Mouse (Mus musculus): ENCODE data around the gene Dhps. TPM values are rescaled to one million over a fixed set of nuclear protein-coding genes. Genes with fewer than 3 reads are reported as not detected.

Gene Dhps
- total and polyA plus RNA-seq, 2 experiments from 2014 or later = 25.9 to 45.0 TPM

- peak overlapping the region; percentile 97 for H3K4me2 ChIP-seq (ENCODE audit: low read depth, low read length)
- WGBS = 8% methylated on average over 12 of the region's 12 CpGs
- H3K36me3 ChIP-seq (replicated peaks; ENCODE audit: control insufficient read depth, insufficient read depth, low read length) = peaks cover 25% of the 10 kb centered on the region
- H3K9ac ChIP-seq (replicated peaks; ENCODE audit: low read depth, low read length) = peak overlapping the region; percentile 94
- ATAC-seq (ENCODE audit: insufficient read depth, low read depth) (no peak), DNase-seq (ENCODE audit: low spot score) (no peak)
- TF ChIP-seq CTCF (IDR thresholded peaks at IDR 0.05; ENCODE audit: low read depth) (no peak), EP300 (IDR thresholded peaks at IDR 0.05; ENCODE audit: low read depth) (no peak)
- H3K27me3 ChIP-seq (ENCODE audit: control insufficient read depth, insufficient read depth, low read length) = no peaks in the 10 kb centered on the region
- H3K4me3 ChIP-seq (ENCODE audit: low read depth, low read length) = peak overlapping the region; percentile 76
- H3K27ac ChIP-seq (ENCODE audit: low read depth) = peak overlapping the region; percentile 96
- H3K4me1 ChIP-seq (ENCODE audit: control insufficient read depth, insufficient read depth) = peaks cover 14% of the 10 kb centered on the region
- H3K9me3 ChIP-seq (replicated peaks; ENCODE audit: control insufficient read depth, low read length) = no peaks in the 10 kb centered on the region
Observed at GRCm38 (mm10) chr8:85035165-85035727, 36.3 kb upstream of the Dhps start.

GRCm38 (mm10) chr8:85035728-85036310 is 35.7 kb upstream of the Dhps start:
- Histone ChIP-seq H3K4me1 (ENCODE audit: control insufficient read depth, insufficient read depth) (peaks cover 14% of the 10 kb centered on the region), H3K9ac (replicated peaks; ENCODE audit: low read depth, low read length) (peak overlapping the region; percentile 94), H3K36me3 (replicated peaks; ENCODE audit: control insufficient read depth, insufficient read depth, low read length) (peaks cover 26% of the 10 kb centered on the region), H3K4me2 (ENCODE audit: low read depth, low read length) (peak overlapping the region; percentile 97), H3K4me3 (ENCODE audit: low read depth, low read length) (peak overlapping the region; percentile 76), H3K9me3 (replicated peaks; ENCODE audit: control insufficient read depth, low read length) (no peaks in the 10 kb centered on the region), H3K27me3 (ENCODE audit: control insufficient read depth, insufficient read depth, low read length) (no peaks in the 10 kb centered on the region), H3K27ac (ENCODE audit: low read depth) (peak overlapping the region; percentile 96)
- peak; percentile 40 for DNase-seq (ENCODE audit: low spot score)
- 2% methylated on average over 15 of the region's 15 CpGs for WGBS
- TF ChIP-seq CTCF (IDR thresholded peaks at IDR 0.05; ENCODE audit: low read depth) = no peak
- TF ChIP-seq EP300 (IDR thresholded peaks at IDR 0.05; ENCODE audit: low read depth) = no peak
- ATAC-seq (ENCODE audit: insufficient read depth, low read depth) = peak; percentile 9; the same call in 1 of the 2 replicates

- Histone ChIP-seq H3K4me2 (ENCODE audit: low read depth, low read length) (peak overlapping the region; percentile 97), H3K9me3 (replicated peaks; ENCODE audit: control insufficient read depth, low read length) (no peaks in the 10 kb centered on the region), H3K27ac (ENCODE audit: low read depth) (peak overlapping the region; percentile 96), H3K9ac (replicated peaks; ENCODE audit: low read depth, low read length) (peak overlapping the region; percentile 94), H3K4me1 (ENCODE audit: control insufficient read depth, insufficient read depth) (peaks cover 14% of the 10 kb centered on the region), H3K4me3 (ENCODE audit: low read depth, low read length) (peak overlapping the region; percentile 76), H3K36me3 (replicated peaks; ENCODE audit: control insufficient read depth, insufficient read depth, low read length) (peaks cover 27% of the 10 kb centered on the region), H3K27me3 (ENCODE audit: control insufficient read depth, insufficient read depth, low read length) (no peaks in the 10 kb centered on the region)
- ATAC-seq (ENCODE audit: insufficient read depth, low read depth) (peak; percentile 15; the same call in 1 of the 2 replicates), DNase-seq (ENCODE audit: low spot score) (no peak)
- WGBS = under 1% methylated on average over 9 of the region's 9 CpGs
- TF ChIP-seq EP300 (IDR thresholded peaks at IDR 0.05; ENCODE audit: low read depth) (no peak), CTCF (IDR thresholded peaks at IDR 0.05; ENCODE audit: low read depth) (no peak)
Observed at GRCm38 (mm10) chr8:85036381-85036717, 35.2 kb upstream of the Dhps start.

DNA sequence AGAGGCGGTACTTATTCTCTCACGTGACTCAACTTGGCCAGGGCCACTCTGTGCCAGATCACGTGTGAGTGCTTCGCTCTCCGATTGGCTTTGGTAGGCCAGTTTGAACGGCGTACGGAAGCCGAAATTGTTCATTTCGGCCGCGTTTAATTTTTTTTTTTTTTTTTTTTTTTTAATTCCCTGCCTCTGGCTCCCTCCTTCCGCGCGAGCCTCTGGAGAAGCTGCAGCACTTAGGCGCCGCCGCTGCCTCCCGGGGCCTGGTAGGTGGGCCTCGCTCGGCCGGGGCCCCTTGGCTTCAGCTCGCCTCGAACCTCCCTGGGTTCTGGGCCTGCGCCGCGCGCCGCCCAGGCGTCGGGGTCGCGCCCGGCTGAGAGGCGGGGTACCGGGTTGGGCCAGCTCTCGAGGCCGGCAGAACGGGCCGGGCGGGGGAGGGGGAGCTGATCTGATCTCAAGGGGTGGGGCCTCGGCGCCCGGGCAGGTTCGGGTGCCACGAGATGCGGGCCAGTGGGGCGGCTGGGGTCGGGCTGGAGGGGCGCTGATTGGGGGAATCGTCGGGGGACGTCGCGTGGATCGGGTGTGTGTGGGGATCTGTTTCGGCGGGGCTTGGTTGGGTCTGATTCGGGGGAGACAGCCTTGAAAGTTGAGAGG is 34.7 kb upstream of the Dhps start, which contains the start of gene Tnpo2:
Gene Tnpo2, plus strand, starts transcription at position 198 of the 648 bp plus-strand sequence.
- Histone ChIP-seq H3K27me3 (ENCODE audit: control insufficient read depth, insufficient read depth, low read length) (no peaks in the 10 kb centered on the region), H3K4me2 (ENCODE audit: low read depth, low read length) (peak within 1 kb of the TSS; percentile 97), H3K27ac (ENCODE audit: low read depth) (peak within 1 kb of the TSS; percentile 96), H3K9ac (replicated peaks; ENCODE audit: low read depth, low read length) (peak within 1 kb of the TSS; percentile 94), H3K9me3 (replicated peaks; ENCODE audit: control insufficient read depth, low read length) (no peaks in the 10 kb centered on the region), H3K36me3 (replicated peaks; ENCODE audit: control insufficient read depth, insufficient read depth, low read length) (peaks cover 27% of the 10 kb centered on the region), H3K4me1 (ENCODE audit: control insufficient read depth, insufficient read depth) (peaks cover 14% of the 10 kb centered on the region), H3K4me3 (ENCODE audit: low read depth, low read length) (peak within 1 kb of the TSS; percentile 76)
- under 1% methylated on average over 59 of the region's 59 CpGs for WGBS
- peak; percentile 95 for ATAC-seq (ENCODE audit: insufficient read depth, low read depth)
- DNase-seq (ENCODE audit: low spot score) = peak; percentile 98
- TF ChIP-seq EP300 (IDR thresholded peaks at IDR 0.05; ENCODE audit: low read depth) (no peak), CTCF (IDR thresholded peaks at IDR 0.05; ENCODE audit: low read depth) (no peak)

DNA sequence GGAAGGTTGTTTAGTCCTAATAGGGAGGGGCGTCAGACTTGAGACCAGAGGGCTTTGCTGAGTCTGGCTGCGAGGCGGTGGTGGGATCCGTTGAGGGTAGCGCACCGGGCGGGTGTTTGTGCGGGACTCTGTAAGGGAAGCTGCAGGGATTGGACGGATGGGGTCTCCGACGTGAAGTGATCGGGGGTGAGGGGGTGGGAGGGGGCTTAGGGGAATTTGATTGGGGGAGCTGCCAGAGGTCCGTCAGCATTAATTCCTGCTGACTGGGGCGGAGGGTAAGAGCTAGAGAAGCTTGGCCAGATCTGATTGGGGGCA is 34.2 kb upstream of the Dhps start:
- peak; percentile 28 for ATAC-seq (ENCODE audit: insufficient read depth, low read depth)
- no peak for TF ChIP-seq EP300 (IDR thresholded peaks at IDR 0.05; ENCODE audit: low read depth)
- DNase-seq (ENCODE audit: low spot score) = peak; percentile 55
- WGBS = 1% methylated on average over 14 of the region's 14 CpGs
- Histone ChIP-seq H3K9me3 (replicated peaks; ENCODE audit: control insufficient read depth, low read length) (no peaks in the 10 kb centered on the region), H3K27me3 (ENCODE audit: control insufficient read depth, insufficient read depth, low read length) (no peaks in the 10 kb centered on the region), H3K4me1 (ENCODE audit: control insufficient read depth, insufficient read depth) (peaks cover 14% of the 10 kb centered on the region), H3K4me2 (ENCODE audit: low read depth, low read length) (peak overlapping the region; percentile 97), H3K27ac (ENCODE audit: low read depth) (peak overlapping the region; percentile 96), H3K9ac (replicated peaks; ENCODE audit: low read depth, low read length) (peak overlapping the region; percentile 94), H3K4me3 (ENCODE audit: low read depth, low read length) (peak overlapping the region; percentile 76), H3K36me3 (replicated peaks; ENCODE audit: control insufficient read depth, insufficient read depth, low read length) (peaks cover 24% of the 10 kb centered on the region)
